Mouse (Mus musculus): ENCODE measurements at regions not wholly inside any gene's neighbourhood (a gene's known extent, or its start where the extent isn't known, plus 50 kb on each side); places are given as distances from the start of the nearest gene placed in this dataset.

- intact Hi-C loops (cut with DNase I): loop anchor here (5.0 kb wide), 1 partner anchor 85 kb away; no protein-coding TSS in a partner anchor
- no peak for DNase-seq
Measured at GRCm38 (mm10) chr5:106557733-106558132, 51.2 kb upstream of the Gm17304 start.

DNA sequence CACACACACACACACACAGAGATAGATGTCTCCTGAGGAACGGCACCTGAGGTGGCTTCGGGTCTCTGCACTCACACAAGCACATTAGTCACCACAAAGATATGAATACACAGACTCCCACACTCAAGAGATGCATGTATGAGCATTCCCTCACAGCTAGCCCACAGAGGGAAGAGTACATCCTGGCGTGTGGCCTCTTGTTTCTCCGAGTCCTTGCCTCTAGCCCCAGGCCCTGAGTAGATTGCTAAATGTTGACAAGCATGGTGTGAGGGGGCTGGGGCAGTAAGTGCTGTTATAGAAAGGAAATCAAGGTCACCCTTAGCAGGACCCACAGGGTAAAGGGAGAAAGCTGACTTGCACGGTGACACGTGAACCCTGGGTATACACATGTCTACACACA, 69.6 kb upstream of the Gm17304 start:
- intact Hi-C loops (cut with DNase I): no loop called here
- DNase-seq: no peak

- DNase-seq: no peak
- intact Hi-C loops (cut with DNase I): no loop called here
Measured at GRCm38 (mm10) chr5:106537153-106537552, 71.7 kb upstream of the Gm17304 start.

DNA sequence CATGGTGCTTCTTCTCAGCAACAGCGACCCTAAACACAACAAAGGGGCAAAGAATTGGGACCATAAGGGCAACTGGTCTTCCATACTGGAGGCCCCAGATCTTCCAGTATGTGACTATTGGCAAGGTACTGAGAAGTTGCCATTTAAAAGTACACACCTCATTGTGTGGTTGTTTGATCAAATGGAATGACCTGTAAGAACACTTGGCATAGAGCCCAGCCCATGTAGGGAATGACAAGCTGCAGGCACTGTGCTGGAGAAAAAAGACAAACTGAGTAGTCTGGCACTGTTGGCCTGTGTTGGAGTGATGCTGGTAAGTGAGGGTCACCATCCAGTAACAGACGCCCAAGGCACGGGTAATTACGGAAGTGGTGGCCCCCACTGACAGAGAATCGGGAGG, 72.8 kb upstream of the Gm17304 start:
- no peak for DNase-seq
- intact Hi-C loops (cut with DNase I): no loop called here

DNA sequence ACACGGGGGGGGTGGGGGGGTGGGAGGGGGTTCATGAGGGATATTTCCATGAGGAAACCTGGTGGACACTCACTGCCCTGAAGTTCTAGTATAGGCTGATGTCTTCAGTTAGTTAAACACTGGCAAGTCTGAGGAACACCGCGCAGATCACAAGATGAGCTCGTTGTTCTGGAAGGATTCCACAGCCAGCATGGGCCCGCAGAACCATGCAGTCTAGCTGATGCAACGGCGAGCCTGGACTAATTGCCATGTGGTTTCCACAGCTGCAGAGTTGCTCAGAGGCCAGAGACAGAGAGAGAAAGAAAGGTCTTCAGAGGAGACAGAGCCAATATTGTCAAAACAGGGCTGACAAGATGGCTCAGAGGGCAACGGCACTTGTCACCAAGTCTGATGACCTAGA, 70.8 kb upstream of the Barhl2 start:
- intact Hi-C loops (cut with DNase I): no loop called here
- DNase-seq: peak; percentile 36

GRCm38 (mm10) chr5:106527364-106527985, 69.5 kb upstream of the Barhl2 start:
- DNase-seq: no peak
- intact Hi-C loops (cut with DNase I): no loop called here

DNA sequence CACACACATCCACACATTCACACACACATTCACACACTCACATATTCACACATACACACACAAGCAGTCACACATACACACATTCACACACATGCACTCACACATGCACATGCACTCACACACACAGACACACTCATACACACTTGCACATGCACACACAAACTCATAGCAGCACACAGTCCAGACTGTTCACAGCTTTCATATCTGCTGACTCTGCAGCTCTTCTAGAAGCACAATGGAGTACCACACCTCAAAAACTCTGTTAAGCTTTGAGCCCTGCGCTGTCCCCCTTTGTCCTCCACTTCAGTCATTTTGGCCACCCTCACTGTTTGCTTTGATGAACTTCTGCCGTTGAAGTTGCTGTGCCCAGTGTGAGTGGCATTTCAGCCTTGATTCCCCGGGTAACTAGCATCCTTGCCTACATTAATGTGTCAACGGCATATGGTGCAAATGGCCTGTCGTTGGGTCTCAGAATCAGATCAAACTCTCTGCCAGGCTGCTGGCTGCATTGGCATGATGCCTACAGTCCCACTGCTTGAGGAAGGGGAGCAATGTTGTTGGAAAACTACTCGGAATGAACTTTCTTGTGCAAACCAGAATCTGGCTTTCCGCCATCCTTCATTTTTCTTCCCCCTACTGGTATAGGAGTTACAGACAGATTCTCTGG, 54.6 kb upstream of the Barhl2 start:
- peak; percentile 85 for DNase-seq
- intact Hi-C loops (cut with DNase I): no loop called here

DNA sequence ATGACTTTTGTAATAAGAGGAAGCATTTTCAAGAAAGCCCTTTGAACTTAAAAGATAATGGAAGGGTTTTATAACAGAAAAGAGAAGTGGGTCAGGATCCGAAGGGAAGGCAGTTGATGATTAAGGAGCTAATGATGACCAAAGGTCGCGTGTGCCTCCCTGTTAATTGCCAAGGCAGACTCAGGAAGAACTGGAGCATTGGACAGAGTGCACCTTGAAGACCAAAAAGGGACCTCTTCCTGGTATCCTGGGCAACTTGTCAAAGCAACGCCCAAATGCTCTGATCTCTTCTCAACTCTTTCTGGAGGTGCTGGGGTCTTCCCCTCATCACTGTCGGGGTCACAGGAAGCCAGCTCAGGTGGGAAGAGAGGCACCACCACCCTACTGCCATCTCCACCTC, 49.9 kb upstream of the Barhl2 start:
- intact Hi-C loops (cut with DNase I): no loop called here
- no peak for DNase-seq

Measured in left cerebral cortex, postnatal 4 days (tissue).